Mouse (Mus musculus): ENCODE results near the gene Ubl3. TPM values are rescaled to one million over a fixed set of nuclear protein-coding genes. Genes with fewer than 3 reads are reported as not detected.

Gene Ubl3
- polyA plus RNA-seq, 1 experiment from 2014 or later = 66.9 TPM

DNA sequence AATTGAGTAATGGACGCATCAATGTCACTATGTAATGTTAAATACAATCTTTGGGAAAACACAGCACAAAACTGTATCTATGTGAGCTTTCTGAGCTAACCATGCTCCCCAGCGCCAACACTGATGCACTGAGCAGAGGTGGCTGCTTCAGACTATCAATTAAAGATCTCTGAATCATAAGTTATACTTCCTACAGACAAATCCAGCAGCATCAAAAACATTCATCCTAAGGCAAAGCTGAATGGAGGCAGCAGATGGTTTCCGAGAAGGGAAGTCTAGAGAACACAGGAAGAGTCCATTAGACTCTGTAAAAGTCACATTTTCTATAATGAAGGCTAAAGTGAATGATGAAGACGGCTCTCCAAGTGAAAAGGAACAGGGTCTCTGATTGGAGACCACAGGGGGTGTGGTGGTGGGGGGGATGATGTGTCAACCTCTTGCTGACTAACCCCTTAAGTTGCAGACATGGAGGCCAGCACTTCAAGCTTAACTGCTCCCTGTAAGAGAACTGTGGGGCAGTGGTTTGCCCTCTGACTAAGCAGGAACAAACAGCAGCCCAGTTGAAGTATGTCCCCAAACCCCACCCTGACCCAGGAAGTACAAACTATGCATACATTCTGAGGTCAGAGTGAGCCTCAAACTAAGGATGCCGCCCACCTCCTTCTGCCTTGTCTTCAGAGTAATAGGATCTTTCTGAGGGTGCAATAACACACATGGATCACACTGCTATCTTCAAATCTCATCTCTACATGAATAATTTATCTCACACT, 29.2 kb downstream of the Ubl3 start:
- Histone ChIP-seq H3K36me3 (ENCODE audit: control insufficient read depth, insufficient read depth, low read length) (no peaks in the 10 kb centered on the region), H3K27ac (ENCODE audit: low read depth, low read length) (no peak overlapping the region), H3K9me3 (ENCODE audit: control insufficient read depth, low read length) (no peaks in the 10 kb centered on the region), H3K4me2 (no peak overlapping the region), H3K4me3 (ENCODE audit: low read depth, low read length) (no peak overlapping the region), H3K9ac (ENCODE audit: low read length) (no peak overlapping the region), H3K27me3 (ENCODE audit: control insufficient read depth, insufficient read depth, low read length) (no peaks in the 10 kb centered on the region), H3K4me1 (ENCODE audit: control insufficient read depth, insufficient read depth, low read length) (no peaks in the 10 kb centered on the region)
- DNase-seq (ENCODE audit: low spot score, missing footprints) = no peak
- 84% methylated on average over 5 of the region's 5 CpGs for whole genome bisulfite sequencing
- no peak for ATAC-seq (ENCODE audit: low FRiP score)

DNA sequence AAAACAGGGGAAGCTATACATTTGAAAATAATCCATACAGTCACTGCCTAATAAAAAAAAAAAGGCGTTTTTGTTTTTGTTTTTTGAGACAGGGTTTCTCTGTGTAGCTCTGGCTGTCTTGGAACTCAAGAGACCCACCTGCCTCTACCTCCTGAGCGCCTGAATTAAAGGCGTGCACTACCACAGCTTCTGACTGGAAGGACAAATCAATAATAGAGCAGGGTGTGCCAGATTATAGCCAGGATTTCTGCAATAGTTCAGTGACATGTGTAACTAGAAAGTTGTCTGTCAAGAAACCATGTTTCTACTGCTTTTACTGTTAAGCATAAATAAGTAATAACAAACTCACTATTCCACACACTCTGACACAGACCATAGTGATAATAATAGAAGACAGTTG, 30.2 kb downstream of the Ubl3 start:
- H3K36me3 ChIP-seq (ENCODE audit: control insufficient read depth, insufficient read depth, low read length) = no peaks in the 10 kb centered on the region
- H3K27ac ChIP-seq (ENCODE audit: low read depth, low read length) = no peak overlapping the region
- ATAC-seq (ENCODE audit: low FRiP score) = no peak
- H3K4me1 ChIP-seq (ENCODE audit: control insufficient read depth, insufficient read depth, low read length) = no peaks in the 10 kb centered on the region
- no peak overlapping the region for H3K4me2 ChIP-seq
- WGBS = 85% methylated on average over 3 of the region's 3 CpGs
- no peak overlapping the region for H3K4me3 ChIP-seq (ENCODE audit: low read depth, low read length)
- no peak for DNase-seq (ENCODE audit: low spot score, missing footprints)
- H3K9me3 ChIP-seq (ENCODE audit: control insufficient read depth, low read length) = no peaks in the 10 kb centered on the region
- H3K9ac ChIP-seq (ENCODE audit: low read length) = no peak overlapping the region
- no peaks in the 10 kb centered on the region for H3K27me3 ChIP-seq (ENCODE audit: control insufficient read depth, insufficient read depth, low read length)

DNA sequence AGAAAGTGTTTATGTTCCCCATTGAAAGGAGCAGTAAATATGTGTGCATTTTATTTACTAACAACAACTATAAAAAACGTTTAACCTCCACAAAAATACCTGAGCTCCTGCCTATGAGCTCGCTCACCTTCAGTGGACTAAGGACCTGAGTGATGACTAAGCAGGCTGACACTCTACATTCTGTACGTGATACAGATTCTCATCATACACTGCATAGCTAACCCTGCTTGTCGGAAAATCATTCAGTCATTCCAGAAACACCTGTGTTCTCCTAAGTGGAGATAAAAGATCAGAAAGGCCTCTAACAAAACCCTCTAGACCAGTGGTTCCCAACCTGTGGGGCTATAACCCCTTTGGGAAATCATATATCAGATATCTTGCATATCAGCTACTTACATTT, 35.1 kb downstream of the Ubl3 start:
- Histone ChIP-seq H3K4me1 (ENCODE audit: control insufficient read depth, insufficient read depth, low read length) (no peaks in the 10 kb centered on the region), H3K36me3 (ENCODE audit: control insufficient read depth, insufficient read depth, low read length) (no peaks in the 10 kb centered on the region), H3K4me3 (ENCODE audit: low read depth, low read length) (no peak overlapping the region), H3K9ac (ENCODE audit: low read length) (no peak overlapping the region), H3K4me2 (no peak overlapping the region), H3K27me3 (ENCODE audit: control insufficient read depth, insufficient read depth, low read length) (no peaks in the 10 kb centered on the region), H3K27ac (ENCODE audit: low read depth, low read length) (no peak overlapping the region), H3K9me3 (ENCODE audit: control insufficient read depth, low read length) (no peaks in the 10 kb centered on the region)
- 80% methylated on average over 4 of the region's 4 CpGs for WGBS
- ATAC-seq (ENCODE audit: low FRiP score) (no peak), DNase-seq (ENCODE audit: low spot score, missing footprints) (no peak)

DNA sequence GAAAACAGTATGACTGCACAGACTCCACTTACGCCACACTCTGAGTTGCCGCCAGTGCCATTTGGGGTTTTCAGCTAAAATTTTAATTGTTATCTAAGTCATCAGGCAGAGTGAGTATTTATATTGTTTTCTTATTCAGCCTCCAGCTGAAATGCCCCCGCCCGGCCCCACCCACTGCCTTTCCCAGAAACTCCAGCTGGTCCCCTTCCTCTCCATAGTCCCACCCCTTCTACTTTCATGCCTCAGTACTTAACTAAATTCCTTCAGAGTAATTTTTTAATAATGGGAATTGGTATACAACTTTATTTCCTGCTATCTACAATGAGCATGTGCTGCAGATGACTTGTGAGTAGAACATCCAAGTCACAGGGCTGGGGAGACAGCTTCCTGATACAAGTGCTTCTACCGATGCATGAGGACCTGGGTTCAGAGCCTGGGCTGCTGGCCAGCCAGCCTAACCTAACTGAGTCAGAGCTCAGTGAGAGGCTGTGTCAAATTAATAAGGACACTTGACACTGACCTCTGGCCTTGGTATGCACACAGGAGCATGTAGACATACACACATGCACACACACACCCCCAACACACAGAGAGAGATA, 40.4 kb downstream of the Ubl3 start:
- Histone ChIP-seq H3K27ac (ENCODE audit: low read depth, low read length) (no peak overlapping the region), H3K36me3 (ENCODE audit: control insufficient read depth, insufficient read depth, low read length) (0 out of 2 replicates have a peak, but pooled peaks cover 2% of the 10 kb centered on the region), H3K4me3 (ENCODE audit: low read depth, low read length) (no peak overlapping the region), H3K4me2 (no peak overlapping the region), H3K9ac (ENCODE audit: low read length) (no peak overlapping the region), H3K9me3 (ENCODE audit: control insufficient read depth, low read length) (no peaks in the 10 kb centered on the region), H3K4me1 (ENCODE audit: control insufficient read depth, insufficient read depth, low read length) (no peaks in the 10 kb centered on the region), H3K27me3 (ENCODE audit: control insufficient read depth, insufficient read depth, low read length) (no peaks in the 10 kb centered on the region)
- DNase-seq (ENCODE audit: low spot score, missing footprints) (no peak), ATAC-seq (ENCODE audit: low FRiP score) (no peak)
- 93% methylated on average over 5 of the region's 5 CpGs for WGBS

DNA sequence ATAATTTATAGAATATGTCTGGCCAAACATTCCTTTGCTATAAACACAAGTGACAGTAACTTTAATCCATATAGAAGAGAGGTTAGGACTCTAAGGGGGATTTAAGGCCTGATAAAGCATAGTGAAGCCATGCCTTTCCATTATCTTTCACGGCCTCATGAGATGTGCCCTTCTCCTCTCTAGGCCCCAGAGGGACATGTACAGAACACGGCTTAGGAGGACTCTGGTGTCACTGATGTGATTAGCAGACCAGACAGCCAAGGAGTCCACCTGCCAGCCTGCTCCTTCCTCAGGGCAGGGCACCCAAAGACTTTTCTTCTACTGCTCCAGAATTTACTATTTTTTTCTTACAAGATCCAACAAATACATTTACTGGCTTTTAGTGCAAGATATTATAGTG, 42.3 kb downstream of the Ubl3 start:
- Histone ChIP-seq H3K9me3 (ENCODE audit: control insufficient read depth, low read length) (no peaks in the 10 kb centered on the region), H3K4me3 (ENCODE audit: low read depth, low read length) (no peak overlapping the region), H3K36me3 (ENCODE audit: control insufficient read depth, insufficient read depth, low read length) (peaks cover 8% of the 10 kb centered on the region), H3K4me2 (no peak overlapping the region), H3K27me3 (ENCODE audit: control insufficient read depth, insufficient read depth, low read length) (no peaks in the 10 kb centered on the region), H3K27ac (ENCODE audit: low read depth, low read length) (no peak overlapping the region), H3K4me1 (ENCODE audit: control insufficient read depth, insufficient read depth, low read length) (no peaks in the 10 kb centered on the region), H3K9ac (ENCODE audit: low read length) (no peak overlapping the region)
- DNase-seq (ENCODE audit: low spot score, missing footprints) = no peak
- 88% methylated on average over 2 of the region's 2 CpGs for WGBS
- ATAC-seq (ENCODE audit: low FRiP score) = no peak

DNA sequence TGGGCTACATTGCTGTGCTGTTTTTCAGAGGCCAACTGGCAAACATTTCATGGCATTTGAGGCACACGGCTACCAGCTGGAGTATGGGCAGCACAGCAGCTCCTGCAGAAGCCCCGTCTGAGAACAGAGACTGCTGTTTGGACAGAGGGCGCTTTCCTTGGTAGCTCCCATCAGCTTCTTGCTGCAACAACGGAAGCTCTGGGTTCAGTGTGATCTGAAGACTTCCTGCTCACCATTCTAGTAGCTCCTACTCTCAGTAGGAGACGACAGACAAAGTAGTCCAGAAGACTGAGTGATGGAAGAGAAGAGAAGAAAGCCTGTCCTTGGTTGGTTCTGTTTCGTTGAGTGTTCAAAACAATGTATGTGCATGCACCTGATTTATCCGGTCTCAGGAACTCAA, 42.9 kb downstream of the Ubl3 start:
- Histone ChIP-seq H3K9ac (ENCODE audit: low read length) (no peak overlapping the region), H3K4me3 (ENCODE audit: low read depth, low read length) (no peak overlapping the region), H3K27me3 (ENCODE audit: control insufficient read depth, insufficient read depth, low read length) (no peaks in the 10 kb centered on the region), H3K36me3 (ENCODE audit: control insufficient read depth, insufficient read depth, low read length) (peaks cover 8% of the 10 kb centered on the region), H3K27ac (ENCODE audit: low read depth, low read length) (no peak overlapping the region), H3K4me2 (no peak overlapping the region), H3K9me3 (ENCODE audit: control insufficient read depth, low read length) (no peaks in the 10 kb centered on the region), H3K4me1 (ENCODE audit: control insufficient read depth, insufficient read depth, low read length) (no peaks in the 10 kb centered on the region)
- 89% methylated on average over 7 of the region's 7 CpGs for WGBS
- ATAC-seq (ENCODE audit: low FRiP score) (no peak), DNase-seq (ENCODE audit: low spot score, missing footprints) (no peak)

DNA sequence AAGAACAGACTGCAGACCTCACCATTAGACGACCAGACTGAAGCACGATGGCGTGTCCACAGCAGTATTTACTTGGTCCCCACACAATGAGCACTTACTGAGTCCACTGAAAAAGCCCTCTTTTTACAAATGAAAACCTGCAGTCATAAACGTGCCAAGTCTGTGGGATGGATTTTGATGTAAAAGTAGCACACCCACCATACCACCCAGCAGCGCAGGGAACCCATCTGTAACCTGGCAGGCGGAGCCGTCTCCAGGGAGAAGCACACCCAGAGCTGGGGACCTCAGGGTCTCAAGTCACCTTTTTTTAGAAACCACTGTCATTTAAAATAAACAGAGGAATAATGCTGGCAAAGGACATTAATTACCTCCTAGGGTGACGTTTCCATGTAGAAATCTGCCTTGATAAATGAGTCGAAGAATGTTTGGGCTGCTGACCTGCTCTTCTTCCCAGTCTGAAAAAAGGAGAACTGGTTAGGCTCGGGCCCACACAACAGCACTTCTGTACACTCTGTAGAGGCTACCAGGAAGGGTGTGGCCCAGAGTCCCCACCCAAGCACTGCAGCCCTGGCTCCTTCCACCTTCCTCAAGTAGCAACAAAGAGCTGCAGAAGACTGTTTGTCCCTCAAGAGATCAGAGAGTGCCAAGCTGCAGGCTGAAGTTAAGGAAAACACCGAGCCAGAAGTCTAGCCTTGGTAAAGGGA, 43.5 kb downstream of the Ubl3 start:
- WGBS = 93% methylated on average over 11 of the region's 11 CpGs

DNA sequence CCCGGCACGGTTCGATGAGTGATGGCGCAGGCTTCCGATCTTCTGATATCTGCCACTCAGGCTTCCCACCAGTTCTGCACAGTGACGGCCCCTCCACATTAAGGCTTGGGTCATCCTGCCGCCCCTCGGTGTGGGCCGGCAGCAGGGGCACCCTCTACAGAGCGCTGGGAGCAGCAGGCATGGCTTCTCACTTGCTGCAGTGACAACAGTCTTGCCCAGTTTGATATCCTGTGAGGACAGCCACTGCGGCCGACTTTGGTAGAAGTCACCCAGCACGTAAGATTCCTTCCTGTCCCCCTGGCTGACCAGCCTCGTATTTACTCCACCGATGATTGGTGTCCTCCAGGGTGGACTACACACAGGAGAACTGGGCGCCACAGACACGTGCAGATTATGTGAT, 47.2 kb downstream of the Ubl3 start:
- 93% methylated on average over 17 of the region's 17 CpGs for WGBS

More for the DNA sequence above, 43.5 kb downstream of the Ubl3 start:
- Histone ChIP-seq H3K4me2 (no peak overlapping the region), H3K27me3 (ENCODE audit: control insufficient read depth, insufficient read depth, low read length) (no peaks in the 10 kb centered on the region), H3K36me3 (ENCODE audit: control insufficient read depth, insufficient read depth, low read length) (peaks cover 8% of the 10 kb centered on the region), H3K27ac (ENCODE audit: low read depth, low read length) (no peak overlapping the region), H3K9me3 (ENCODE audit: control insufficient read depth, low read length) (no peaks in the 10 kb centered on the region), H3K4me3 (ENCODE audit: low read depth, low read length) (no peak overlapping the region), H3K9ac (ENCODE audit: low read length) (no peak overlapping the region), H3K4me1 (ENCODE audit: control insufficient read depth, insufficient read depth, low read length) (no peaks in the 10 kb centered on the region)
- ATAC-seq (ENCODE audit: low FRiP score) = no peak
- DNase-seq (ENCODE audit: low spot score, missing footprints) = no peak

DNA sequence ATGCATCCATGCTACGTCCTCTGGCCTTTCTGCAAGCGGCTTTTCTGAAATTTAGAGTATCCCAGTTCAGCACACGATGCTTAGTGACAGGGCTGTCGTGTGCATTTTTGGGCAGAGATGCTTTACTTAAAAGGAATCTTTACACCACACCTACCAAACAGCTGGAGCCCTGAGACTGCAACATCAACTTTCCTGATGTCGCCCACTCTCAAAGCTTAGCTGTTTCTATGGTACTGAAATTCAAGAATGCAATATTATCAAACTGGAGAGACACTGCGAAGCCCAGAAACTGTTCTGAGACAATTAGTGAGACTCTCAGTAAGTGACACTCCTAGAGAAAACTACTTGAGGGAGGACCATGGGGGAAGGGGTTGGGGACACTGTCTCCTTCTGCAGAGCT, 50.4 kb downstream of the Ubl3 start:
- Histone ChIP-seq H3K9ac (ENCODE audit: low read length) (no peak overlapping the region), H3K27me3 (ENCODE audit: control insufficient read depth, insufficient read depth, low read length) (no peaks in the 10 kb centered on the region), H3K4me2 (no peak overlapping the region), H3K9me3 (ENCODE audit: control insufficient read depth, low read length) (no peaks in the 10 kb centered on the region; the same call in 1 of the 2 replicates), H3K36me3 (ENCODE audit: control insufficient read depth, insufficient read depth, low read length) (peaks cover 6% of the 10 kb centered on the region), H3K4me1 (ENCODE audit: control insufficient read depth, insufficient read depth, low read length) (no peaks in the 10 kb centered on the region), H3K4me3 (ENCODE audit: low read depth, low read length) (no peak overlapping the region), H3K27ac (ENCODE audit: low read depth, low read length) (no peak overlapping the region)
- ATAC-seq (ENCODE audit: low FRiP score) (no peak), DNase-seq (ENCODE audit: low spot score, missing footprints) (no peak)
- 93% methylated on average over 6 of the region's 6 CpGs for whole genome bisulfite sequencing

More for the DNA sequence above, 47.2 kb downstream of the Ubl3 start:
- H3K4me1 ChIP-seq (ENCODE audit: control insufficient read depth, insufficient read depth, low read length) = no peaks in the 10 kb centered on the region
- no peak overlapping the region for H3K27ac ChIP-seq (ENCODE audit: low read depth, low read length)
- no peak overlapping the region for H3K4me3 ChIP-seq (ENCODE audit: low read depth, low read length)
- ATAC-seq (ENCODE audit: low FRiP score) (no peak), DNase-seq (ENCODE audit: low spot score, missing footprints) (no peak)
- H3K9ac ChIP-seq (ENCODE audit: low read length) = no peak overlapping the region
- H3K9me3 ChIP-seq (ENCODE audit: control insufficient read depth, low read length) = no peaks in the 10 kb centered on the region
- no peak overlapping the region for H3K4me2 ChIP-seq
- no peaks in the 10 kb centered on the region for H3K27me3 ChIP-seq (ENCODE audit: control insufficient read depth, insufficient read depth, low read length)
- H3K36me3 ChIP-seq (ENCODE audit: control insufficient read depth, insufficient read depth, low read length) = peaks cover 8% of the 10 kb centered on the region

Measured in midbrain, embryonic 11.5 days (tissue).